Mouse (Mus musculus): ENCODE data around the gene Slx4ip. TPM values are rescaled to one million over a fixed set of nuclear protein-coding genes. Genes with fewer than 3 reads are reported as not detected.

Slx4ip gene
- polyA plus RNA-seq, 1 experiment from 2014 or later: 9.4 TPM

Other genes with a start within 250 kb of the Slx4ip start
- 53.5 and 85.8 TPM in 2 replicates for gene Snap25, start 177.8 kb upstream of the Slx4ip start, polyA plus RNA-seq (2014; fragmentation: Nextera tagmentation; extraction: Ambion mirVana)
- 33.6 and 40.2 TPM in 2 replicates for gene AL731706.2, start 5.5 kb upstream of the Slx4ip start, polyA plus RNA-seq (2014; fragmentation: Nextera tagmentation; extraction: Ambion mirVana)
- gene AL731706.1, start 171 bp downstream of the Slx4ip start, polyA plus RNA-seq (2014; fragmentation: Nextera tagmentation; extraction: Ambion mirVana): 24.4 and 25.5 TPM in 2 replicates
- gene Mkks, start 171 bp downstream of the Slx4ip start, polyA plus RNA-seq (2014; fragmentation: Nextera tagmentation; extraction: Ambion mirVana): 13.0 and 15.4 TPM in 2 replicates
- gene Jag1, start 225.4 kb downstream of the Slx4ip start, polyA plus RNA-seq (2014; fragmentation: Nextera tagmentation; extraction: Ambion mirVana): 6.5 and 8.8 TPM in 2 replicates

Measured in forebrain, embryonic 14.5 days (tissue).